ENCODE assay signal across 8 mouse cellular contexts in genomic region chr11:119047261-119048132, GRCm38 (mm10). TPM values are rescaled to one million over a fixed set of nuclear protein-coding genes. Genes with fewer than 3 reads are reported as not detected.
DNase-seq lines count a peak whose midpoint lies in the region; ATAC-seq lines count a peak whose summit lies in the region.
"Had no signal": no experiment of that assay in that cellular context is flagged by ENCODE, and none has a peak within 500 bp of the region (broad histone marks: within the 10 kb centered on the region; RNA-seq: fewer than 3 reads in every experiment).

No protein-coding gene starts in this region.

- H3K9me3 ChIP-seq in forebrain, embryonic 16.5 days (ENCODE audit: control insufficient read depth, low read length) = no peaks in the 10 kb centered on the region
- H3K9me3 ChIP-seq in limb, embryonic 12.5 days = no peaks in the 10 kb centered on the region

- 0 out of 2 replicates have a peak overlapping the region, but pooled peaks have one; percentile 45 for H3K9ac ChIP-seq in forebrain, embryonic 16.5 days (replicated peaks; ENCODE audit: low read depth, low read length)
- H3K9ac ChIP-seq in limb, embryonic 12.5 days (replicated peaks) = peak overlapping the region; percentile 42

- H3K4me1 ChIP-seq in forebrain, embryonic 16.5 days (replicated peaks; ENCODE audit: control insufficient read depth, insufficient read depth, low read length) = peaks cover 42% of the 10 kb centered on the region
- peaks cover 70% of the 10 kb centered on the region for H3K4me1 ChIP-seq in limb, embryonic 12.5 days (replicated peaks)

- no peak overlapping the region for H3K27ac ChIP-seq in forebrain, embryonic 16.5 days (ENCODE audit: low read length)
- H3K27ac ChIP-seq in limb, embryonic 12.5 days = no peak overlapping the region
- H3K27ac ChIP-seq: macrophage had no signal

- peak overlapping the region; percentile 43 for H3K4me3 ChIP-seq in forebrain, embryonic 16.5 days (replicated peaks; ENCODE audit: low read length)
- peak overlapping the region; percentile 42 for H3K4me3 ChIP-seq in limb, embryonic 12.5 days (replicated peaks)

- H3K36me3 ChIP-seq in forebrain, embryonic 16.5 days (ENCODE audit: control insufficient read depth, insufficient read depth) = no peaks in the 10 kb centered on the region
- H3K36me3 ChIP-seq in limb, embryonic 12.5 days = no peaks in the 10 kb centered on the region

- WGBS in forebrain, embryonic 16.5 days = under 1% methylated on average over 43 of the region's 43 CpGs
- 1% methylated on average over 42 of the region's 43 CpGs for WGBS in limb, embryonic 12.5 days

- H3K4me2 ChIP-seq in forebrain, embryonic 16.5 days (ENCODE audit: low read length) = peak overlapping the region; percentile 70
- H3K4me2 ChIP-seq in limb, embryonic 12.5 days = peak overlapping the region; percentile 69

- peak; percentile 36 to 38 for DNase-seq in B cell, adult 2 months
- DNase-seq in CD4-positive helper T cell, adult 2 months (ENCODE audit: low read depth, low spot score) = peak; percentile 64
- peak; percentile 71 for DNase-seq in retina, postnatal 1 day
- no peak for DNase-seq in testis, postnatal 10 days (ENCODE audit: low spot score)
- no peak for DNase-seq in gastrocnemius, adult 18-20 months (ENCODE audit: low spot score)

- peaks cover 83% of the 10 kb centered on the region for H3K27me3 ChIP-seq in forebrain, embryonic 16.5 days (replicated peaks; ENCODE audit: control insufficient read depth, insufficient read depth, low read length)
- H3K27me3 ChIP-seq in limb, embryonic 12.5 days = peaks cover 99% of the 10 kb centered on the region

- no peak for ATAC-seq in forebrain, embryonic 16.5 days
- no peak for ATAC-seq in limb, embryonic 12.5 days (ENCODE audit: insufficient number of reproducible peaks, insufficient read depth, low FRiP score, low TSS enrichment, low read depth)

RNA-seq across cellular contexts. Expression of gene Cbx8, which starts 6.7 kb away (rescaled TPM):
- 12.3 and 13.4 TPM in 2 replicates for polyA plus RNA-seq in forebrain, embryonic 16.5 days (2015; fragmentation: Nextera tagmentation; extraction: Ambion mirVana)
- 11.8 and 13.0 TPM in 2 replicates for polyA plus RNA-seq in limb, embryonic 12.5 days (2016; fragmentation: Nextera tagmentation; extraction: Ambion mirVana)
- 1 to 10 TPM; 2.6 to 3.5 TPM for total RNA-seq in gastrocnemius, adult 18-20 months (2021)

RNA-seq across cellular contexts. Expression of gene Cbx2, which starts 24.7 kb away (rescaled TPM):
- polyA plus RNA-seq in forebrain, embryonic 16.5 days (2015; fragmentation: Nextera tagmentation; extraction: Ambion mirVana) = 24.9 and 26.7 TPM in 2 replicates
- polyA plus RNA-seq in limb, embryonic 12.5 days (2016; fragmentation: Nextera tagmentation; extraction: Ambion mirVana) = 121 and 122 TPM in 2 replicates
- 1 to 10 TPM in 1 of 2 experiments, under 1 TPM in 1; 0.85 to 1.0 TPM for total RNA-seq in gastrocnemius, adult 18-20 months (2021)

RNA-seq across cellular contexts. Expression of gene Cbx4, which starts 38.5 kb away (rescaled TPM):
- 18.1 and 18.5 TPM in 2 replicates for polyA plus RNA-seq in forebrain, embryonic 16.5 days (2015; fragmentation: Nextera tagmentation; extraction: Ambion mirVana)
- 9.8 and 12.5 TPM in 2 replicates for polyA plus RNA-seq in limb, embryonic 12.5 days (2016; fragmentation: Nextera tagmentation; extraction: Ambion mirVana)
- 1 to 10 TPM; 1.6 to 2.5 TPM for total RNA-seq in gastrocnemius, adult 18-20 months (2021)

RNA-seq across cellular contexts. Expression of gene Enpp7, which starts 59.5 kb away (rescaled TPM):
- not detected in 2 replicates for polyA plus RNA-seq in forebrain, embryonic 16.5 days (2015; fragmentation: Nextera tagmentation; extraction: Ambion mirVana)
- polyA plus RNA-seq in limb, embryonic 12.5 days (2016; fragmentation: Nextera tagmentation; extraction: Ambion mirVana) = not detected in 2 replicates
- not detected for total RNA-seq in gastrocnemius, adult 18-20 months (2021)
- polyA plus RNA-seq: macrophage had no signal

Comparison
In these comparisons a context has a peak if more than half of its experiments do, and no peak if none do; other contexts are left out.
1. DNase-seq: peak in B cell, adult 2 months (2 of 2), CD4-positive helper T cell, adult 2 months (single experiment) and retina, postnatal 1 day (single experiment); none in testis, postnatal 10 days (single experiment) and gastrocnemius, adult 18-20 months (single experiment).